Mouse (Mus musculus) c-Kit-positive CD71-positive TER-119-negative erythroid progenitor cells, embryonic 14.5 days (primary cell): ENCODE data around the gene Ubr7.

Source experiments
- DNase-seq: peaks from one replicate; pipeline ENCODE4 v3.0.0-alpha.2; 2013; ENCODE audit warnings: low read depth

Ubr7 gene

DNA sequence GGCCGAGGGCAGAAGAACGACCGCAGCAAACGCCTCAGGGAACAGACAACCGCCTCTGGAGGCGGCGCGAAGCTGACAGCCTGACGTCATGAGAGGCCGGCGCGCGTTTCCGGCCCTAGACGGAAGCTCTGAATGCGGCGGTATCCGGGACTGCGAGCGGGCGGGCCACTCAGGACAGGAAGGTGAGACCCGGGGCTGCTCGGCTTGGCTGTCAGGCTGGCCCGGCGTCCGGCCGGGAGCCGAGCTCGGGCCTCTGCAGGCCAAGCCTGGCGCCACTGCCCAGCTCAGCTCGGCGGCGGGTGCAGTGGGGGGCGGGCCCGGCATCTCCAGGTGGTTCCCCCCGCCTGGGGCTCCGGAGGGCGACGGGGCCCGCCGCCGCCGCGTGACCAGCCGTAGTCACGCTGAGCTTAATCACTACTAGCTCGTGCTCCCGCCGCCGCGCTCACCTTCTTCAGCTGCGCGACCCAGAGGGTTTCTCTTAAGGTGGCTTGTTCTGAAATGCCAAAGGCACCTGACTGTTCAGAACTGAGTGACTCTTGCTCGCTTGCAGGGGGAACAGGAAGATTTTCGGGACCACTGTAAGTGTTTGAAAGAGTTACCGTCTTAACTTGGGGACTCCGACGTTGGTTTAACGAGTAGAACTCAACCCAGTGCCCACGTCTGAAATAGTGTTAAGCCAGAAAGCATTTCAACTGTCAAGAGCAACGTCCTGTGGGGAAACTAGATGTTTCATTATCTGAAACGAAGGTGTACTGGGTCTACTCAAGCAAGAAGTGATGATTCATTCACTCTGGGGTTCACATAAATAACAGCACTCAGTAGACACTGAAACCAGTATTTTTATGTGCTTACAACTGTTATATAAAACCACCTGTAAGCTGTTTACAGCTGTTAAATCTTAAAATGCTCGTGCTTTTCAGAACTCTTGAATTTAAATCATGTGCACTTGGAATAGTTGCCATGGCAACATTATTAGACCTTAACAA, 13.9 kb upstream of the Ubr7 start, which contains the start of the genes Moap1 and Tmem251:
Gene Moap1 (minus strand): TSS at position 73 of the 986 bp plus-strand sequence.
Gene Tmem251 (plus strand): TSS at position 174 of the 986 bp plus-strand sequence.
- peak; percentile 88 for DNase-seq

DNA sequence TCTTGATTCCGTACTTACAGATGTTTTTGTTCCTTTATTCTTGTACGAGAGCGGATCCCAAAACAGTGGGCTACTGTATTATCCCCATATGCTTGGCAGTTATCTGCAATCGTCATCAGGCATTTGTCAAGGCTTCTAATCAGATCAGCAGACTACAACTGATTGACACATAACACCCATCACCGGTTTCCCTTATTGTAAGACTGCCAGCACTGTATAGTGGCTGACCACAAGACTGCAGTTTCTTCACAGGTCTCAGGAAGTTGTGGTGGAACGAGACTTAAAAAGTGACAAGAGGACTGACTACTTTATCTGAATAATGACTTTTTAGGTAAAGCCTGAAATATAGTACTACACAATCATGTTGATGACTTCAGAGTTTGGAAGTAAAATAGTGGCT, 12.9 kb upstream of the Ubr7 start:
- no peak for DNase-seq

DNA sequence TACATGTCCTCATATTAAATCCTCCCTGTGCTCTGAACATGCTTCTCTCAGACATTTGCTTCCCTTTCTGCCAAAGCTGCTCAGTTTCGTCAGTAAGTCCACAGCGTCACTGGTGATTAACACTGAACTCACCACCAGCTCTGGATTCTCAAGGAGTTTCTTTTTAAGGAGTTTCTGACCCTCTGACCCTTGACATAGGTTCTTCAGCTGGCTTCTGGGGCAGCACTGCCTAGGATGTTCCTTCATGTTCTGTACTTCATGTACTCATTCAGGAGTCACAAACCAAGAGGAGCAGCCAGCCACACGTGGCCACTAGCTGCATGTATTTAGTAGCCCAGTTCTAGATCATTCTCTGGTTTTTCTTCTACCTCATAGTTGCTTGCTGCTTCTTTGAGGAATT, 9.5 kb upstream of the Ubr7 start:
- DNase-seq = no peak

DNA sequence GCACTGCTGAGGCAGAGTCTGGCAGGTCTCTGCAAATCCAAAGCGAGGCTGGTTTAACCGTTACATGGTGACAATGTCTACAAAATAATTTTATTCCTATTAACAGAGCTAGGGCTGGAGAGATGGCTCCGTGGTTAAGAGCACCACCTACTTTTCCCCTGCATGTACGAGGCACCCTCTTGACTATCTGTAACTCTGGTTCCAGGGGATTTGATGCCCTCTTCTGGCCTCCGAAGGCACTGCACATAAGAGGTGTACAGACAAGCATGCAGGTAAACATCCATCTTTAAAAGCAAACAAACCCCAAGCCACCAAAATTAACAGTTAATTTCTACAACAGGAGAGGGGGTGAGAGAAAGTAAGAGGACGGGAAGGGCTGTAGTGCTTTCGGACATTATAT, 1.5 kb upstream of the Ubr7 start:
- DNase-seq = peak; percentile 50

DNA sequence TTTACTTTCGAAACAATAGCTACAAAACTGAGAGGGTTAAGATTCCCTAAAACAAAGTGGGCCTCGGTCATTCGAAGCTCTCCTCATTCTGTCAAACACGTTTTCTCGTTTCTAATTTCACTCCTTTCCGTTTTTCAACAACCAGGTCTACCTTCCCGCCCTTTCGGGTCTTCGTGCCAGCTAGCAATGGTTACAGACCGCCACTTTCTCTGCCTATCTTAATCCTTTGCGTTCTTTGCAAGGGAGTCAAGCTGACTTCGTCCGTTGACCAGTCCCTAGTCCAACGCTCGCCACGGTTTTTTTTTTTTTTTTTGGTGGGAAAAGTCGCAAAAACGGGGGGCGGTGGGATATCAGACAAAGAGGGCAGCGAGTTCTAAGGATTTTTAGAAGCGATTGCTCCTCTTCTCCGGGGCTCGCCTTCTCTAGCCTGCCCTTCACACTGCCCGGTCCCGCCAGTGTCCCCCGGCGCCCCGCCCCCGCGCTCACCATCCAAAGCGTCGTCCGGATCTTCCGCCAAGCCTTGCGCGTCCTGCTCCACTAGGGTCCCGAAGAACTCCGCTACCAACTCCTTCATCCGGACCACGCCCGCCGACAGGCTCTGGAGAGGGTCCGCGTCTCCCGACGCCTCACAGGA, 595 bp upstream of the Ubr7 start:
- no peak for DNase-seq

DNA sequence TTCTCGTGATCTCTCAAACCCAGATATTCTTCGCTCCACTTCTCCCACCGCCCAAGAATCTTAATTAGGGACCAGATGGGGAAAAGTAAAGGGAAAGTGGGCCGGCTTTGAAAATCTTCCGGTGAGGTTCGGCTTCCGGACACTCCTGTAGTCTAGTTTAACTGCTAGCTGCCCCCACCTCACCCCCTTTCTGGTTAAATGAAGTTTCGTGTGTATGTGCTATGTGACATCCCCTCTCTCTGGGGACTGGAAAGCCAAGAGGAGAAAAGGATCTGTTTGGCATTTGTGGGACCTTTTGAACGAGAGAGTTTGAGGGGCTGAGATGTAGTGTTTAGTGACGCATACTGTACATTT, 613 bp downstream of the Ubr7 start, which contains the start of gene Gm20604:
Gene Gm20604 (minus strand): TSS at position 270 of the 354 bp plus-strand sequence.
- DNase-seq = no peak

DNA sequence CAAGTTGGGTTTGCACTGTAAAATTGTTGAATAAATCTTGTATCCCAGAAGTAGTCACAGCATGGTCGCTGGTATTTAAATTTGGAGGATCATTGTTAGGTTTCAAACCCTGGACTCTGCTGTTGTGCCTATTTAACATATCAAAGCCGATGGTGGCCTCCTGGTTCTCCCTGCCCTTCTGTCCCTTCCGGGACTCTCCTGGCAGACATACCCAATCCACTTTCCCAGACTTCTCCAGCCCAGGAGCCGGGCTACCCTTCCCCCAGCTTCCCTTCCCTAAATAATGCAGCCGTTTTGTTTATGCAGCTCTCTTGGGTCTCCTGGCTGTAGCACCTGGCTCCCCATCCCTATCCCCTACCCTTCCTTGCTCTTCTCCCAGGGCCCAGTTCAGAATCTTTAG, 1.2 kb downstream of the Ubr7 start:
- no peak for DNase-seq

DNA sequence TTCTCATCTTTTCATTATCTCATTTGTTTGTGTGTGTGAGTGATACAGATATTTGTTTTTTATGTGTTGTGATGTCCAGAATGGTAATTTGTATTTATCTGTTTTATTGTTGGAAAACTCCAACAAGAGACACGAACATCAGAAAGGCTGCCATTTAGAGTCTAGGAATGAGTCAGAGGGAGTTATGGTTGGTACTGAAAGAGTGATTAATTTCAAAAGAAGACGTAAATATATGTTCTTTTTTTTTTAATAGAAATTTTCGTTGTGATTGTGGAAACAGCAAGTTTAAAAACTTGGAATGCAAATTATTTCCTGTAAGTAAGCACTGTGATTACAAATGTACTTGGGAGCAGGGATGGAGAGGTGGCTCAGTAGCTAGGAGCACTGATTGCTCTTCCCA, 3.9 kb downstream of the Ubr7 start:
- no peak for DNase-seq

DNA sequence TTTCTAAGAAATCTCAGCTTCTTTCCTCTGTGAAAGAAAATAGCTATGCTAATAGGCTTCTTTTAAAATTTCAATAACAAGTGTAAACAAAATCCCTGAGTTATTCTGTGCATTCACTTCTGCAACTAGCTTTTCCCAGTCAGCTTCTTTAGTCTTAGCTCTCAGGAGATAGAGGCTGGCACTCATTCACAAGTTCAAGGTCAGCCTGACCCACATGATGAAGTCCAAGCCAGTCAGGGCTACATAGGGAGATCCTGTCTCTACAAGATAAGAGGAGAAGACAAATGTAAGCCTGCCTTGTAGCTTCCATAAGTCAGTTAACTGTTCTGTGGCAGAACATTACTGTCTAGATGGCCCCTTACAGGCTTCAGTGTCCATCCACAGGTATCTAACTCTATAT, 5.9 kb downstream of the Ubr7 start:
- DNase-seq = no peak

DNA sequence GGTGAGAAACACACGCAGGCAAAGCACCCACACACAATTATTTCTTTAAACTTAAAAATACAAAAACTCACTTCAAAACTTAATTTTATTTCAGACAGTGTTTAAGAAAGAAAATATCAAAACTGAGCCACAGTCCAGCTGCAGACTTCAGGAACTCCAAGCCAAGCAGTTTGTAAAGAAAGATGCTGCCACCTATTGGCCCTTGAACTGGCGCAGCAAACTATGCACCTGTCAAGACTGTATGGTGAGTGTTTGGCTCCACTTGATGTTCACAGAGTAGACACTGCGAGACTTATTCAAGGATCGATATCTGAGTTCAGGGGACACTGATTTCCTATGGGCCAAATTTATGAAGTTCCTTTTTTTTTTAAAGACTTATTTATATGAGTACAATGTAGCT, 11.2 kb downstream of the Ubr7 start:
- DNase-seq = no peak

DNA sequence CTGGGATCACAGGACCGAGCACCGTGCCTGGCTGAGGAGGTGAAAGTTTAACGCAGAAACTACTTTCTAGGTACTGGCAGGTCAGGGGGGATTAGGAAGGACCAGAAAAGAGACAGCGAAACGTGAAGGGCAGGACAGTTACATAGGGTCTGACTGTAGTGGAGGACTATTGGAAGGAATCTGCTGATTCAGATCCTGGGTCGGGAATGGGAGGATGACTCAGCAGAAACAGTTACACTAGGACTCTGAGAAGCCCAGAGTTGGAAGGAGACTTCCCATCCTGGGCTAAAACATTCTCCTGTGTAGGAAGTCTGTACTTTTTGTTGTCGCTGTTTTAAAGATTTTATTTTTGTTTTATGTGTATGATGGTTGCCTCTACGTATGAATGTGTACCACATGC, 13.8 kb downstream of the Ubr7 start:
- no peak for DNase-seq

DNA sequence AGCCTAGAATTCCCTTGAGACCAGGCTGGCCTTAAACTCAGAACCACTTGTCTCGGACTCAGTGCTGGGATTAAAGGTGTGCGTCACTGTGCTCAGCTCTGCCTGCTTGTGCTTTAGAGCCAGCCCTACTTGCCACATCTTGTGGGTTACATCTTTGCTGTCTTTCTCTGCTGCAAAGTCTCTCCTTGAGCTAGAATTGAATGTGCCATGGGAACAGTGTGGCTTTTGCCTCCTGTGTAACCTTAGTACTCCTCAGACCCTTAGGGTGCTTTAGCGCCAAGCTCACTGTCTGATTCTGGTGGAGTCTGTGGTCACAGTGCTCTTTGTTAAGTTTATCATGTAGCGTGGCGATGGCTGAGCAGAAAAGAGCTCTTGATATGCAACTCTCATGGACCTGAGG, 14.9 kb downstream of the Ubr7 start:
- DNase-seq = no peak

DNA sequence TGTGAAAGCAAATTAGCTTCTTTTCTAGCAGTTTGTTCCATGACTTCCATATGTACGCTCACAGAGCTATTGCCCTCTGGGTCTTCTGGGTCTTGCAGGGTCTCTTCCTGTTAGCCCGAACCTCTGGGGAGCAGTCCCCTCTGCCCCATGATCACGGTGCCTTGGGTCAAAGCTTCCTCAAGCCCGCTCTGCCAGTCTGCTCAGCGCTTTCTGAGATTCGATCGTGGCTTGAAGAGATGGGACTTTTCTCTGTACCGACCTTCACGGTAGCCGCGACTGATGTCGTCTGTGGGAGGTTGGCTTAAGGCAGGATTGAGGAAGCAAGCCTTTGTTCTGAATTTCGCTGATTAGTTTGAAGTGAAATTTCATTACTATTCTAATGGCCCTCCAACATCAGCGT, 18.3 kb downstream of the Ubr7 start:
- DNase-seq = no peak

DNA sequence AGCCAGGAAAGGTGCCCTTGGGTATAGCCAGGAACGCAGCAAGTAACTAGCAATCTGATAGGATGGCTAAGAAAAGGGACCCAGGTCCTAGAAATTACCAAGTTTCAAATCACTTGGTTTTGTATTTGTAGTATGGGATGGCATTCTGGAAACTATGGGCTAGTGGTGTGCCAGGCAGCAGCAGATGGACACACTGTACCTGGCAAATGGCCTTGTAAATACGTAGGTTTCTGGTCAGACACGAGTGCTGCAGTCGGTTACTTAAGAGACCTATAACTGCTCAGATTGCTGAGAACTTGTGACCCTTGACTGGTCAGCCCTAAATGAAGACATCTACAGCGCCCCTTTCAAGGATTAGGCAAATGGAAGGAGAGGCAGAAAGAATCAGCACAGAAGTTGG, 20.4 kb downstream of the Ubr7 start:
- no peak for DNase-seq

DNA sequence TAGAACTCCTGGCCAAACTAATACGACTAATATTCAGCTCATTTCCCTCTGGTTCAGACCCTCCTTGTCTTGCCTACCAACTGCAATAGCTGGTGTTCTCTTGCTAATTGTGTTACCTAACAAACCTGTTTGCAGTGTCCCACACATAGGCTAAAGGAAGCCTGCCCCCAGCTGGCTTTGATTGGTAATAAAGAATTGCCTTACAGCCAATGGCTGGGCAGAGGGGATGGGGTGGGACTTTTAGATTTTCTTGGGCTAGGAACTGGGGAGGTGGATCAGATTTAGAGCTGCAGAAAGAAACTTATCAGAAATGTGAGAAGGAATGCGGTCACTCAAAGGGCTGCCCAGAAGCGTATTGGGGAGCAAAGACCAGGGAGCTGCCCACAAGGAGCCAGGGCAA, 21.7 kb downstream of the Ubr7 start:
- peak; percentile 35 for DNase-seq

DNA sequence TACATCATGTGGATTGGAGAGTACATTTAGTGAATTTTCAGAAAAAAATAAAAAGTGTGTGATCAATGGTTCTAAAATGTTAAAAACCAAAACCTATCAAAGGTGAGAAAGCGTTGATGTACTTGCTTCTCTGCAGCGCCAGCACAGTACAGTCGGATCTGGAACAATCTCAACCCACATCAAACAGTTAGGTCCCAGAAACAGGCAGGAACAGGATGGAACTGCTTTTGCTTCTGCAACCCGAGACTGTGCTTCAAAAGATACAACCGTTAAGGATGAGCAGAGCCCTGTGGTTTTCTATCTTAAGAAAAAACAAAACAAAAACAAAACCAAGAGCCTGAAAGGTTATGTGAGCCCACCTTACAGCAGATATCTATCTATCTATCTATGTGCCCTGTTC, 25.1 kb downstream of the Ubr7 start:
- no peak for DNase-seq

DNA sequence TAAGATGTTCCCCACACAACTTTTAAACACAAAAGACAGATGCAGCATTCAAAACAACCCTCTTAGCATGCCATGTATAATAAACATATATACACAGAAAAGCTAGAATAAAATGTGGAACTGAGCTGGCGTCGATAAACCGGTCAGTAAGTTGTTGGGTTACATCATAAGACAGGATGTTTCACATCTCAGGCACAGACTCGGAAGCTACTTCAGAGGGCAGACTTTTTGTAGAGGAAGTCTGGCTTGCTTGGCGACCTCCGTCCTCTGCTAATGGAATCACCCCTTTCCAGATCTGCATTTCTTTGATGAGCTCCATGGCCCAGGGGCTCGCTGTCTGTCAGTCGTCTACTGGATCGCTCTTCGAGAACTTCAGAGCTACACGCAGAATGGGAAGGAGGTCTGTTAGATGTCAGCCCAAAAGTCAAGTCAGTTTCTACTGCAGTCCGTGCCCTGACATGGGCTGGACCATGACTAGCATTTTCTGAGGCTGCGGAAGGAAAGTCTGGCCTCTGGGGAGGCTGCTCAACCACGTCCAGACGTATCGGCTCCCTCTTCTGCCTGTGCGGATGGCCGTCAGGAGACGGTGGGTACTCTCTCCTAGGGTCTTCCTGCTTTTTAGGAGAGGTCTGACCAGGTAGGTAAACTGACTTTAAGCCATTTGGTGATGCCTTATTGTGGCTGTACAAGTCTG, 27.3 kb downstream of the Ubr7 start:
- no peak for DNase-seq

DNA sequence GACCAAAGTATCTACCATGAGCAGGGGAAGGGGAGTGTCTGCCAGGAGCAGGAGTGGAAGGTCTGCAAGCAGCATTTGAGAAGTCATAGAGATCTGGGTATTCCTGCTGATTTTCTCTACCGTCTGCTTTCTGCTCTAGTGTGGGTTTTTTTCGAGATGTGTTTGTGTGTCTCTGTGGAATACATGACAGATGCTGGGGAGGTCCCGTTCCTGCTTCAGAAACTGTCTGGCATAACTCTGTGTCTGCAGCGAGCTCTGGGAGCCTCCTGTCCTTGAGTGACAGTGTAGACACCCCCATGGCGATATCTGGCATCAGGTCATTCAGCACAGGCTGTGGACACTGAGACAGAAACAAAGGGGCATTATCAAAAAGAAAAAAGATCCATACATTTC, 27.8 kb downstream of the Ubr7 start:
- no peak for DNase-seq

DNA sequence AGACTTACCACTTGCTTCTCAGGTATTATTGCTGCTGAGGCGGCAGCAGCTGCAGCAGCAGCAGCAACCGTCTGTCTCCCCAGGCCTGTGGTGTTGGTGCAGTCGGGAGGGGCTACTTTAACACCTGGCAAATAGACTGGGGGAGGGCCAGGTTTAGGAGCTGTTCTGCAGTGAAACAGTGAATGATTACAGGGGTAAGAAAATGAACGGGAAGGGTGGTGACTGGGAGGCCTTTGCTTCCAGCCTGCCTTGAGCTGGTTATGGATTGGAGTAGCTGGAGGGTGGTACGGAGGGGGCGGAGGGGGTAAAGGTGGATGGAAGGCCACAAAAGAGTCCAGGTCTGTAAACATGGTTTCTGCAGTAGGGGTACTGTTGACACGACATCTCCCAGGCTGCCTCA, 30.2 kb downstream of the Ubr7 start:
- no peak for DNase-seq

DNA sequence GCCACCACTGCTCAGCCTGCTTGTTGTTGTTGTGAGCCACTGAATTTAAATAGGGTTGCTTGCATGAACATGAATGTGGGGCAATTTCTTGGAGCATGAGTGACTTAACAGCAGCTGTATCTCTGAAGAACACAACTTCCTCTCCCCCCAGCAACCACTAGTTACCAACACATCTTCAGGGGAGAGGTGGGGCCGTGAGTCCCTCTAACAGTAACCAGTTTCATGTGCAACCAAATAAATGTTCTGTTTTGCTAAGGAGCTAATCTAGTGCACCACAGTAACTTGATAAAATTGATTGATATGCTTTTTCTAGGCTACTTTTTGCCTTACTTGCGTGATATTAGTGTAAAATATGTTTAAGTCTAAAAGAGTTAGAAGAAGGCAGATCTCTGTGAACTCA, 41.8 kb downstream of the Ubr7 start:
- DNase-seq = no peak

DNA sequence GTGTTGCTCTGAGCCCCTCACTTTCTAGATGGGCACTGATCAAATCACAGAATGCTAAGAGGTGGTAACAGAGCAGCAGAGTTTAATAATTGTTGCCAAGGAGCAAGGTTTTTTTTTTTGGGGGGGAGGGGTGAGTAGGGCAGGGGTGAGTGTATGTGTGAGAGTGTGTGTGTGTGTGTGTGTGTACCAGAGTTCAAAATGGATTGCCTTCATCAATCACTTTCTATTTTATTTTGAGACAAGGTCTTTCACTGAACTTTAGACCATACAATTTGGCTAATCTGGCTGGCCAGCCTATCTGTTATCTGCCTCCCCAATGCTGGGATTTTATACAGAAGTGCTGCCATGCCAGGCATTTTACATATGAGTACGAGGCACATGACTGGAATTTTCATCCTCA, 57.1 kb downstream of the Ubr7 start:
- no peak for DNase-seq

DNA sequence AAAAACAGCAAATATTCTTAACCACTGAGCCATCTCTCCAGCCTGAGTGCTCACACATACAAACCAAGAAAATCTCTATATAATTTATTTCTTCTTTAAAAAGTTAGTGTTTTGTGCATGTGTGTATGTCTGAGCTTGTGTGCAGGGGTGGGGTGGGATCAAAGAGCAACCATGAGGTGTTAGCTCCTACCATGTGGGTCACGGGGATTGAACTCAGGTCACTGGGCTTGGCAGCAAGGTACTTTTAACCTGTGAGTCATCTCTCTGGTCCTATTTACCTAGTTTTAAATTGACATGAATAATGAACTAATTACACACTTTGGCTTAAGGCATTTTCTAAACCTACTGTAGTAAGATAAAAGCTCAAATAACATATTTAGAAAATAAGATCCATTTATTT, 68.6 kb downstream of the Ubr7 start:
- no peak for DNase-seq

DNA sequence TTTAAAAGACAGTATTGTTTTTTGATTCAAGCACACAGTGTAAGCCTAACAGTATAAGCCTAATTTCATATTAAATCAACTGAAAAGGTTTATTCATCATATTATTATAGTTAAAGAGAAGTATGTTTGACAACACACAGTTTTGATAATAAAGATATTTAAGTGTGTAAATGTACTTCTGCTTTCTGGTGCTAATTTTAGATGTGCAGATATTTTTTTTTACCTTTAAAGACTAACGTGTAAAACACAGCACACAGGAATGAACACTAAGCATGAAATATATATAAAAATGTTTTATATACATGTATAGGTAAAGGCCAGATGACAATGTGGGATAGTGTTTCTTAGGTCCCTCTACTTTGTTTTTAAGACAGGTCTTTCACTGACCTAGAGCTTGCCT, 69.4 kb downstream of the Ubr7 start:
- no peak for DNase-seq
